Mouse (Mus musculus) liver, postnatal 0 days (tissue): ENCODE data around the gene Cfap46. TPM values are rescaled to one million over a fixed set of nuclear protein-coding genes. Genes with fewer than 3 reads are reported as not detected.

Experiments used
- ATAC-seq: fragments of 200-750 bp; cut with Nextera tagmentation; 2 replicates; pipeline ENCODE4 v1.8.0; 2017; ENCODE audit warnings: mild to moderate bottlenecking, moderate library complexity
- DNase-seq: peaks from one replicate; pipeline ENCODE4 v3.0.0-alpha.2; 2016
- H3K27ac ChIP-seq: fragments of 300-500 bp; sonication (generic); 2 replicates; pipeline ENCODE4 v1.5.1; 2014; ENCODE audit warnings: antibody characterized with exemption, moderate library complexity, mild to moderate bottlenecking, low read depth
- H3K27me3 ChIP-seq: fragments of 300-500 bp; sonication (generic); 2 replicates; pipeline ENCODE4 v1.6.1; 2014; ENCODE audit warnings: low read length, control low read depth, mixed read lengths; ENCODE audit not compliant: insufficient read depth
- H3K36me3 ChIP-seq: fragments of 300-500 bp; sonication (generic); replicated peaks from 2 replicates; pipeline ENCODE4 v1.6.1; 2014; ENCODE audit warnings: mild to moderate bottlenecking, control low read depth, low read length, moderate library complexity, mixed read lengths; ENCODE audit not compliant: insufficient read depth
- H3K4me1 ChIP-seq: fragments of 300-500 bp; sonication (generic); 2 replicates; pipeline ENCODE4 v1.6.1; 2014; ENCODE audit warnings: antibody characterized with exemption, mild to moderate bottlenecking, control low read depth; ENCODE audit not compliant: insufficient read depth
- H3K4me2 ChIP-seq: fragments of 300-500 bp; sonication (generic); 2 replicates; pipeline ENCODE4 v1.6.1; 2014; ENCODE audit warnings: low read depth, mild to moderate bottlenecking, low read length, moderate library complexity, mixed read lengths
- H3K4me3 ChIP-seq: fragments of 300-500 bp; sonication (generic); 2 replicates; pipeline ENCODE4 v1.5.1; 2014; ENCODE audit warnings: low read depth, low read length
- H3K9ac ChIP-seq: fragments of 300-500 bp; sonication (generic); replicated peaks from 2 replicates; pipeline ENCODE4 v1.6.1; 2014; ENCODE audit warnings: mild to moderate bottlenecking, moderate library complexity
- H3K9me3 ChIP-seq: fragments of 300-500 bp; sonication (generic); 2 replicates; pipeline ENCODE4 v1.6.1; 2016; ENCODE audit warnings: mild to moderate bottlenecking, control low read depth, low read length, mixed read lengths
- CTCF ChIP-seq: sonication (generic); IDR thresholded peaks from 2 replicates; pipeline ENCODE4 v1.5.1; 2016; ENCODE audit warnings: antibody characterized with exemption, low read depth
- EP300 ChIP-seq: IDR thresholded peaks from 2 replicates; pipeline ENCODE4 v1.6.1; 2016; ENCODE audit warnings: antibody characterized with exemption, low read depth, mild to moderate bottlenecking
- WGBS: fragments of 180-500 bp; shearing (Covaris S2); extraction: QIAGEN DNeasy Blood & Tissue Kit; methylation state at CpG from one replicate; pipeline ENCODE4 v1.1.7; 2014; ENCODE audit not compliant: insufficient replicate concordance; 5-methylcytosine and 5-hydroxymethylcytosine counted together
- polyA plus RNA-seq: library from polyadenylated mRNA; unstranded; fragments of >200 nt; fragmentation: Nextera tagmentation; extraction: Ambion mirVana; gene quantifications from 2 replicates; pipeline ENCODE4 v1.2.1, GENCODE M21; 2015

Cfap46 gene
- polyA plus RNA-seq, 1 experiment from 2014 or later, result not detected

DNA sequence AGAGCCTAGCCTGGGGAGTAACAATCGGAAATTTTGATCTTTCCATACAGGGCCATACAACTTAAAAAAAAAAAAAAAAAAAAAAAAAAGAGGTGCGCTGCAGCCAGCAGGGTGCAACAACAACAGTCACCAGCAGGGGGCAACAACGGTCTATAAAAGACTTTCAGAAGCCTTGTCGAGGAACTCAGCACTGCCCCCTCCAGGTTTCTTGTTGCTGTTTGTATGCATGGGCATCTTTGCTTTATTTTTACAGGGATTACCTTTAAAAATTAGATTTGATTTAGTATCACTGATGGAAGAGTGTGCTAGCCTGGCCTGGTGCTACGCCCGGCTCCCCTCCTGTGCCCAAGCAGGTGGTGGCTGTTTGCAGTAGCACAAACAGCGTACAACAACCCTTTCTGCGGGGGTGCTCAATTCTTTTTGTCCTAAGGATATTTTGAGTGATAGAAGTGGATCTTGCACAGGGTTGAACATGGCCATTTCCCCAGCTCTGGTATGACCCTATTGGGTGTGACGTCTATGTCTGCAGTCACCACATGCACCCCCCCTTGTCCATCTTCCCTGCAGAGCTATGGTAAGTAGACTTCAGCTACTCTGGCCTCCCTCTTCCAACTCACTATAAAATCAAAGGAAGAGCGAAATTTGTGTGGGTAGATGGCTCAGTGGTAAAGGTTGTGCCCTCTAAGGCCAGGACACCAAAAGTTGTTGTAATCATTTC, 35.4 kb downstream of the Cfap46 start:
- H3K36me3 ChIP-seq, result no peaks in the 10 kb centered on the region

DNA sequence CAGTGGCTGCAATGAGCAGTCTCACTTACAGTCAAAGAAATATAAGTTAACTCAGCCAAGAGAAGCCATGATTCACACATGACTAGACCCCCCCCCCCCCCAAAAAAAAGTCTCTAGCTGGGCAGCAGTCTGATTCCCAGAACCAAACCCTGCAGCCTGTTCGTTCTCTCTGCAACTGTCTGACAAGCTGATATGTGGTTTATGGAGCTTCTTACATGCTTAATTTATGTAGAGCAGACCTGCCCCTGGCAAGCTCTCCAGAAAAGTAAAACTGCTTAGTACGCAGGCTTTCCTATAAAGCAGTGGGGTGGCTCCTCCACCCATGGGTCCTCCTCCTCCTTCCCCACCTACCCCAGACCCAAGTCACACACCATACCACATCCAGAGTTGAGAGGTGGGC, 50.2 kb downstream of the Cfap46 start:
- 69% methylated on average over 2 of the region's 2 CpGs for WGBS
- ATAC-seq, result no peak

More for the DNA sequence above, 35.4 kb downstream of the Cfap46 start:
- no peaks in the 10 kb centered on the region for H3K9me3 ChIP-seq
- ATAC-seq, result no peak
- no peak overlapping the region for H3K4me2 ChIP-seq
- H3K4me3 ChIP-seq, result no peak overlapping the region
- TF ChIP-seq EP300 (no peak), CTCF (peak; percentile 87)
- no peak overlapping the region for H3K27ac ChIP-seq
- WGBS, result 38% methylated on average over 9 of the region's 10 CpGs
- no peaks in the 10 kb centered on the region for H3K27me3 ChIP-seq
- H3K9ac ChIP-seq, result no peak overlapping the region
- H3K4me1 ChIP-seq, result no peaks in the 10 kb centered on the region
- peak; percentile 90 for DNase-seq

GRCm38 (mm10) chr7:139625156-139625555, 58.5 kb downstream of the Cfap46 start:
- Histone ChIP-seq H3K27me3 (no peaks in the 10 kb centered on the region), H3K36me3 (no peaks in the 10 kb centered on the region), H3K9ac (no peak overlapping the region), H3K9me3 (no peaks in the 10 kb centered on the region), H3K27ac (no peak overlapping the region), H3K4me2 (no peak overlapping the region), H3K4me3 (no peak overlapping the region), H3K4me1 (no peaks in the 10 kb centered on the region)
- ATAC-seq (no peak), DNase-seq (no peak)
- WGBS, result 72% methylated on average over 9 of the region's 9 CpGs
- no peak for TF ChIP-seq EP300
- no peak for TF ChIP-seq CTCF

More for the DNA sequence above, 50.2 kb downstream of the Cfap46 start:
- TF ChIP-seq EP300 (no peak), CTCF (no peak)
- Histone ChIP-seq H3K4me2 (no peak overlapping the region), H3K27me3 (0 out of 2 replicates have a peak, but pooled peaks cover 3% of the 10 kb centered on the region), H3K27ac (no peak overlapping the region), H3K4me1 (no peaks in the 10 kb centered on the region), H3K4me3 (no peak overlapping the region), H3K9me3 (no peaks in the 10 kb centered on the region), H3K9ac (no peak overlapping the region), H3K36me3 (no peaks in the 10 kb centered on the region)
- DNase-seq, result no peak

DNA sequence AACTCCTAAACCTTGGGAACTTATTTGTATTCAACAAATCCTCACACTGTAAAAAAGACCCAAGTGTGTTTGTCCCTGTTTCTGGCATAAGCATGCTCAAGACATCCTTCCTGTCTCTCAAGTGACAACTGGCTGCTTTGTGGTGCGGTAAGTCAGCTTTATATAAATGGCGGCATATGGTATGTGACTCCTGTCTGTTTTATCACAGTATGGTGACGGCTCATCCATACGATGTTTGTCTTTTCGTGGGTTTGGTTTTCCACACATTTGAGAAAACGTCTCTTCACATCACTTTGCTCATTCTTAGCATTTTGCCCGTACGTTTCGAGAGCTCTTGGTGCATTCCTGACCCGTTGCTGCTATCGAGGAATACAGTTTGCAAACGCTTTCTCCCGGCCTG, 61.0 kb downstream of the Cfap46 start:
- WGBS, result 79% methylated on average over 13 of the region's 13 CpGs
- Histone ChIP-seq H3K27ac (no peak overlapping the region), H3K27me3 (no peaks in the 10 kb centered on the region), H3K9me3 (no peaks in the 10 kb centered on the region), H3K4me1 (no peaks in the 10 kb centered on the region), H3K9ac (no peak overlapping the region), H3K36me3 (no peaks in the 10 kb centered on the region), H3K4me2 (no peak overlapping the region), H3K4me3 (no peak overlapping the region)
- no peak for TF ChIP-seq EP300
- ATAC-seq, result no peak
- DNase-seq, result no peak

DNA sequence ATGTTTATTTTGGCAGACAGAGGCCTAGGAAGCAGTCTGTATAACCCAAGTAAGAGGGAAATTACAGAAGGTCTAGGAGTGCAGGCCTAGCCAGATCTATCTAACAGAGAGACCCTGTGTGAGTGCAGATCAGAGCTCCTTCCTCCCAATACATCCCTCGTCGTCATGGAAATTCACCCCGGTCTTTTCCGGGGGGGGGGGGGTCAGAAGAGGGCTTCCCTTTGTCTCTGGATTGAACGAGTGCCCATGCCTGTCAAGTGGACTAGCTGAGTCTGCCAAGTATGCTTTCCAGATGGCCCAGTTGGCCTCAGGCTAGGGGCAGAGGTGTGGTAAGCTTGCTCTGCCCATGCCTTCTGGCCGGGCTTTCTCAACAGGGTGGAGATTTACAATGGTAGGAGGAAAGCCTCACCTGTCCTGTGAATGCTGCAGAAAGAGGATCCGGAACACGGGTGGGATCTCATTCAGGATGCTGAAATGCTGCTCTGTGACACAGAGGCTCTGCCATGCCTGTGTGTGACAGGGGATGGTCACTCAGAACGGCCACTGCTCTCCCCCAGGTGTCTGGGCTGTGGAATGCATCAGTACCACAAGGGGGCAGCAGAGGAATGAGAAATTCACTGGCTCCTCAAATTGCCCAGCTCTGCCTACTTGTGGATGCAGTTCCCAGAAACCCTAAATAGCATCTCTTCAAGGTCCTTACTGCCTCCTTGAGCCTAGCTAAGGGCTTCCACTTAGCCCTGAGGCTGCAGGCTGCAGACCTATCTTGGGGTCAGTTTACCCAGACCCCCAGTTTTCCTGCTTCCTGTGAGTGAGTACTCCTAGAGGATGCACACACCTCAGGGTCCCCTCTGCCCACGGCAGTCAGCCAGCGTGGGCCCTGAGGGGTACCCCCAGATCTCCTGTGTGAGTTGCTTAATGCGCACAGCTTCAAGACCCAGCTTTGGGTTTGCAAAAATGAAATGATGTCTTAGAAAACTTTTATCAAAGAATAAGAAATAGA, 67.5 kb downstream of the Cfap46 start:
- 58% methylated on average over 12 of the region's 12 CpGs for WGBS
- peak; percentile 59 for DNase-seq
- no peak overlapping the region for H3K27ac ChIP-seq
- H3K27me3 ChIP-seq, result no peaks in the 10 kb centered on the region
- H3K4me3 ChIP-seq, result no peak overlapping the region
- no peak overlapping the region for H3K4me2 ChIP-seq
- H3K4me1 ChIP-seq, result no peaks in the 10 kb centered on the region
- no peaks in the 10 kb centered on the region for H3K36me3 ChIP-seq
- H3K9ac ChIP-seq, result no peak overlapping the region
- TF ChIP-seq EP300 (no peak), CTCF (peak; percentile 76)
- no peak for ATAC-seq
- no peaks in the 10 kb centered on the region for H3K9me3 ChIP-seq

GRCm38 (mm10) chr7:139610328-139610727, 73.3 kb downstream of the Cfap46 start:
- ATAC-seq, result no peak
- Histone ChIP-seq H3K4me3 (no peak overlapping the region), H3K27ac (no peak overlapping the region), H3K9me3 (no peaks in the 10 kb centered on the region), H3K9ac (no peak overlapping the region), H3K36me3 (no peaks in the 10 kb centered on the region), H3K27me3 (no peaks in the 10 kb centered on the region), H3K4me2 (no peak overlapping the region), H3K4me1 (no peaks in the 10 kb centered on the region)
- 26% methylated on average over 2 of the region's 2 CpGs for WGBS
- DNase-seq, result no peak
- no peak for TF ChIP-seq EP300
